Mouse (Mus musculus) left cerebral cortex, postnatal 10 days (tissue): ENCODE results near the gene Trim14. TPM values are rescaled to one million over a fixed set of nuclear protein-coding genes. Genes with fewer than 3 reads are reported as not detected.

ENCODE experiments used
- DNase-seq, 2 experiments: peaks; one replicate each; pipeline ENCODE4 v3.0.0; 2021 to 2022; ENCODE audit warnings: low spot score in 2 of 2, mixed read lengths in 1 of 2; ENCODE audit errors: extremely low spot score in 1 of 2
- intact Hi-C: fragments of 180-260 bp; cut with DNase I; formaldehyde crosslinking; loops from one replicate; pipeline ENCODE4 v1.15.1; 2025
- total RNA-seq, 2 experiments: library from RNA; stranded (reverse); gene quantifications; 2 replicates each; pipeline ENCODE4 v1.2.3; 2021

Trim14 gene
- total RNA-seq, 2 experiments from 2014 or later, result 1.2 to 1.4 TPM

DNA sequence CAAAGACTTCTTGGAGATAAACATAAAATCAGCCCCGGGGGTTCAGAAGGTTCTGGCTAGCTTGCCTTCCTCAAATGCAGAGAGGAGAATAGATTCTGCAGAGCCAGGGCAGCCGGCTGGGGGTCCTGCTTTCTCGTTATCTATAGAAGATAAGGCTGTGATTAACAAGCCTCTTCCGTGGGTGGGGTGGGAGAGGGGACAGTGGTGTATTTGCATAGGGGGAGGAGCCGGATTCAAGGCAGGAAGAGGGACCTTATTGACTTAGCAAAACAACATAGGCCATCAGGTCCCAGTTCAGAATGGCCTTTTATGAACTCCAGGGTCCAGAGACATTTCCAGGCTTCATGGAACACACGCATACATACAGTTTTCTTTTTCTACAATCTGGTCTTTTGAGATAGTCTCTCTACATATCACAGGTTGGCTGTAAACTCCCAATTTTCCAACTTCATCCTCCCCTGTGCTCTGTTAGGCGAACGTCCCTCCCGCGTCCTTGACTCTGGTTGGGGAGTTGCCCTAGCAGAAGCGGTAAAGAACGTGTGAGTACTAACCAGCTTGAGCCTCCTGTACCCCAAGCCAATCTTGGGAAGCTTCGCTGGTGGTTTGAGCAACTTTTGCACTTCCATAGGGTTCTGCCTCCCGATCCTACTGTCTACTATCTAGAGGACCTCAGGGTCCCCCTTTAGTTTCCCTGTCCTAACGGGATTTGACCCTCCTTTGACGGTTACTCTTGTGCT is 679 bp downstream of the Trim14 start:
- intact Hi-C loops, result loop anchor here (10.0 kb wide), 1 partner anchor 120 kb away; the partner anchor contains the start of gene Tbc1d2
- no peak for DNase-seq

DNA sequence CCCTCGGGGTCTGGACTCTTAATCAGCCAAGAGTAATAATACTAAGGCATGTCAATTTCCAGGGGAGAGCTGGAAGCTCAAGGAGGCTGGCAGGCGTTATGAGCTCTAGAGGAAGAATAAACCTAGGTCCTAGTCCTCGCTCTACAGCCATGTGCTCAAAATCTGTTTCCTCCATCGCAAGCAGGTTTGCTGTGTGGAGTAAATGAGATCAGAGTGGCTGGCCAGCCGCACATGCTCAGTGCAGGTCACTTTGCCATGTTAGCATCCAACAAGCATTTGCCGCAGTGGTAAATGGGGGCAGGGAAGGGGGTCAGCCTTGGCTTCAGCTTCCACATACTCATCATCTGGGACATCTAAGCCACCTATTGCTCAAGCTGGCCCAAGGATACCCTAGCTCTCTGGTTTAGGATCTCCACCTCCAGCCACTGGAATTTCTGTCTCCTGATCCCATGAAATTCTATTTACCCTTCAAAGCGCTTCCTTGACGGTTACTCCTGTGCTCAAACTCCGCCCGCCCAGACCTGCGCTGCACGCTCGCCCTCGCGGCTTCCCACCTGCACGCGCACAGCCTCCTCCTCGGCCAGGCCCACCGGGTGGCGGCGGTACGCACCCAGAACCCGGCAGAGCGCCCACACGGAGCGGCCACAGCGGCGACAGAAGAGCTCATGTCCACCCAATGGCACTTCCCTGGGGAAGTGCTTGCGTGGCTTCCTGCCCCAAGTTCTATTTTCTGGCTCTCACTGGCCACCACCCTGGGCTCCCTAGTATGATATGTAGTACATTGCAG is 1.8 kb downstream of the Trim14 start:
- no peak for DNase-seq
- intact Hi-C loops, result loop anchor here (10.0 kb wide), 1 partner anchor 121 kb away; the partner anchor contains the start of gene Tbc1d2

DNA sequence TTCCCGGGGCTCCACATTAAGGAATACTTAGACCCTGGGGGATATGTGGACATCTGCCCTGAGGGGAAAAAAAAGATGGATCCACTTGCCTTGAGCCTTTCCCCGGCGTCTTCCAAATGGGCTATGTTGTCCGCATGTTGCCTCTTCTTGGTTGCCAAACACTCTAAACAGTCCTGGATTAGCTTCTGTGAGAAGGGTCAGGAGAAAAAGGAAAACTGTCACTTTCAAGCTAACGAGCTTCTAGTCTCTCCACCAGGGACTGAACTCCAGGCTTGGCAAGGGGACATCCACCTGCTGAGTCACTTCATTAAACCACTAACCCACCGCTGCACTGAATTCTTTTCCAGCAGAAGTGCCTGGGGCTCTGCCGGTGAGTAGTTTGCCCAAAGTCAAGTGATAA is 3.0 kb downstream of the Trim14 start:
- intact Hi-C loops, result loop anchor here (10.0 kb wide), 1 partner anchor 122 kb away; the partner anchor contains the start of gene Tbc1d2
- DNase-seq, result no peak

DNA sequence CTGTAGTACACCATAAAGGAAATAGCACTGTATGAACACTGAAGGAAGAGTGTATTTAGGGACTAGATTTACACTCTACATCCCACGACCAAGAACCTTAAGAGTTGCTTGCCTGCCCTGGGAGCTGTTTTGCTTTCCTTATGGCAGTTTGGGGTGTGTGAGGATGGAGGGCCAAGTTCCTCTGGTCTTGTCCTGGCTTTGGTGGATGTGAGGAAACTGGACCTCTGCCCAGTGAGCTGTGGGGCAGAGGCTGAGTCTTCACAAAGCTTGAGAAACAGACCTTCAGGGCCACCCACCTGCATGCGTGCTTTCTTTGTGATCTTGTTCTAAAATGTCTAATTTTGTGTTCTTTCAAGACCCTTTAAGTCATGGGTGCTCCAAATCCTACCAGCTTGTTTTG is 3.4 kb downstream of the Trim14 start:
- intact Hi-C loops, result loop anchor here (10.0 kb wide), 1 partner anchor 122 kb away; the partner anchor contains the start of gene Tbc1d2
- DNase-seq, result no peak

DNA sequence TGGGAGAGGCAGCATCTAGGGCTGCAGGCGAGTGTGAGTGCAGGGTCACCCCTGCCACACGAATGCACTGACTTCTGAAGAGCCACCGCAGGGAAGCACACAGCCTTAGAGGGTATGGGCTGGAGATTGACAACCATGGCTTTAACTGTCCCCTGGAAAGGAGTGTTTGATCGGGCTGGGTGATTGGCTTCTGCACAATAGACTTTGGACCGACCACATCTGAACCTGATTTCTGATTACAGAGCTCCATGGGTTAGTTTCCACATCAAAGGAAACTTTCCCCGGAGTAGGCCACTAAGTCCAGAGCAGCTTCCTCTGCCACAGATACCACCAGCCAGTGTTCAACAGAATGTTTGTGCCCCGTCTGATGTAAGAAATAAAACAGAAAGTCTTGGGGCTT is 6.2 kb downstream of the Trim14 start:
- no peak for DNase-seq
- intact Hi-C loops, result loop anchor here (10.0 kb wide), 1 partner anchor 125 kb away; the partner anchor contains the start of gene Tbc1d2

DNA sequence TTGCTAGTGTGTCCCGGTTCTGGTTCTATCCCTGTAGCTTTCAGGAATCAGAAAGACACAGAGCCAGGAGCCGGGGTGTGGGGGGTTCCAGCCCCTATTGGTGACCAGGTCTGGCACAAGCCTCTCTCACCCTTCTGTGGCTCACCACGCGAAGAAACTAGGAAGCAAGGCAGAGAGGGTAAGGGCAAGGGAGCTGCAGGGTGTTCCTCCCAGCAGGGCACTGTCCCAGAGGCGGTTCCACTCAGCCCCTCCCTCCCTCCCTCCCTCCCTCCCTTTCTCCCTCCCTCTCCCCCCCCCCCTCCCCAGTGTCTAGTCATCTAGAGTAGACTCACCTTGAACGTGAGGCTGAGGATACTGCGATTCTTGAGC is 8.4 kb downstream of the Trim14 start:
- no peak for DNase-seq
- intact Hi-C loops, result no loop called here

DNA sequence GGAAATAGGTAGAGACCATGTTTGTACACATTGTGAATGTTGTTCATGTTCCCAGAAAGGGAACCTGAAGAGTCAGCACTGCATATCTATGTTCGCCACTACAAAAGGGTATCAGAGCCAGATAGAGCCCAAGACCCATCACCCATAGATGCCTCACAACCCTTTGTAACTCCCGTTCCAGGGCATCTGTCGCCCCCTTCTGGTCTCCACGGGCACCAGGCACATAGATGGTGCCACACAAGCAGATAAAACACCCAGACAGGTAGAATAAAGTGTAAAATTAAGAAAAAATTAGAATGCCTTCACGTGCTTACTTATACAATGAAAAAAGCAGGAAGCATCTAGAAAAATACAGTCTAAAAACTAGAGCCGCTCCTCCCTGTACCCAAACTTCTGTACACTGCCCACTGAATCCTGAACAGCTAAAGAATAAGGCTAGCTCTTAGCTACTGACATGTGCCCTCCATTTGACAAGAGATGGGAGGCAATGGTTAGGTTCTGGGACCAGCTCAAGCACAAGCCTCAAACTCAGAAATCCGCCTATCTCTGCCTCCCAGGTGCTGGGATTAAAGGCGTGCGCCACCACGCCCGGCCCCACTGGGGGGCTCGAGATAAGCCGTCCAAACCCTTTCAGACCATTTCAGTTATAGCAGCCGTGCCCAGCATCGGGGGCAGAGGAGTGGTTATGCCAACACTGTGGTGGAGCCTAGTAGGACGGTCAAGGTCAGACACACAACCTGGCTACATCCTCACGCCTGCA is 9.0 kb downstream of the Trim14 start:
- intact Hi-C loops, result no loop called here
- DNase-seq, result no peak

DNA sequence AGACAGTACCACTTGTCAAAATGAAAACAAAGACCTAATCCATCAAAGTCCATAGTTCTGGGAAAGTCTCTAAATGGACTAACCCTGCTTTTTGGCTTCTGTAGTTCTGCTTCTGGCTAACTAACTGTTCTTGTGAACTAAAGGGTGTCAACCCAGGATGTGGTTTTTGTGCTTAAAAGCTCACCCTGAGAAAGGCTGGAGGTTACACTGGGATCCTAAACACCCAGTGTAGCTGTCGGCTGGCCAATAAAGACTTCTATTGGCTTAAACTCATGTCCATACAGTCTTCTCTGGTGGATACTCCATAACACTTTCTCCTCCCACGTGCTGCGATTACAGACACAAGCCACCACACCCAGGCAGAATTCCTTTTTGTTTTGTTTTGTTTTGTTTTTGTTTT is 9.7 kb downstream of the Trim14 start:
- no peak for DNase-seq
- intact Hi-C loops, result no loop called here

DNA sequence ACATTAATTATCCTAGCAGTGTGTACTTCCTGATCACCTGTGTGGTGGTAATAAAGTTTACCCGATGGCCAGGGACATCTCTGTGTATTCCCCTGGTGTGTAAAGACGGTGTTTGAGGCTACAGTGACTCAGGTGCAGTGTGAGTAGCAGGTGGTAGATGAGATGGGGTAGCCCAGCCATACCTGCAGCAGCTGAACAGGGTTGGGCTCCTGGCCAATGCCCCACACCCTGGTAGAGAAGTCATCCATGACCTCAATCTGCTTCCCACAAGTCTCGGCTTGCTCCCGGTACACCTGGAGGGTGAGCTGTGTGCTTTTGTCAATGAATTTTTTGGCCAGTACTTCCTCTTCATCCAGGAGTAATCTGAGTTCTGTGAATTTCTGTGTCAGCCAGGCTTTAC is 12.6 kb downstream of the Trim14 start:
- intact Hi-C loops, result no loop called here
- no peak for DNase-seq

DNA sequence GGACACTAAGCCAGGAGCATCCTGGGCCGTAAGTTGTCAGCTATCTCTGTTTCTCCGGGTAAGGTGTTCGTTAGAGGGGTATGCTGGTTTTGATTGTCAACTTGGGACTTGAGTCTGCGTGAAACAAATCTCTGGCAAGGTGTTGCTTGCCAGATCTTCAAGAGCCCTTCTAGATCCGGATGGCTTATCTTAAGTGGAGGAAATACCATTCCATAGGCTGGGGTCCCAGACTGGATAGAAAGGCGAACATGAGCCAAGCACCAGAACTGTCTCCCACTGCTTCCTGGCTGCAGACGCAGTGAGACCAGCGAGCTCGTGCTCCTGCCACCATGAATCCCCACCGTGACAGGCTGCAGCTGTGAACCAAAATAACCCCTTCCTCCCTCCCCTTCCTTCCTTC is 14.5 kb downstream of the Trim14 start:
- no peak for DNase-seq
- intact Hi-C loops, result no loop called here

DNA sequence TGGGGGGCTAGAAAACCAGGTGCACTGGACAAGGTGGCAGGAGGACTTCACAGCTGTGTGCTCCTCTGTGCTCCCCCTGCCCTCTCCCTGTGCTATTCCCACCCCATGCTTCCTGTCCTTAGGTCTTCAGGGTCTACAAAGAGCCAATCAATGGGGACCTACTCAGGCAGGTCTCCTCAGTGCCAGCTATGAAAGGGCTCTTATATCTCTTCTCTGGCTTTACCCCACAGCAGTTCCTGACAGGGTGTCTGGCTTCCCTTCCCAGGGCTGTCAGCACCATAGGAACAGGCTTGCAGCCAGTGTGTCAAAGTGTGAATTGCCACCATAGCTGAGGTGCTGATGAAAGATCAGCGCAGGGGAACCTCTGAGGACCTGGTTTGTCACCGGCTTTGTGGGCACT is 15.4 kb downstream of the Trim14 start:
- DNase-seq, result no peak
- intact Hi-C loops, result no loop called here

DNA sequence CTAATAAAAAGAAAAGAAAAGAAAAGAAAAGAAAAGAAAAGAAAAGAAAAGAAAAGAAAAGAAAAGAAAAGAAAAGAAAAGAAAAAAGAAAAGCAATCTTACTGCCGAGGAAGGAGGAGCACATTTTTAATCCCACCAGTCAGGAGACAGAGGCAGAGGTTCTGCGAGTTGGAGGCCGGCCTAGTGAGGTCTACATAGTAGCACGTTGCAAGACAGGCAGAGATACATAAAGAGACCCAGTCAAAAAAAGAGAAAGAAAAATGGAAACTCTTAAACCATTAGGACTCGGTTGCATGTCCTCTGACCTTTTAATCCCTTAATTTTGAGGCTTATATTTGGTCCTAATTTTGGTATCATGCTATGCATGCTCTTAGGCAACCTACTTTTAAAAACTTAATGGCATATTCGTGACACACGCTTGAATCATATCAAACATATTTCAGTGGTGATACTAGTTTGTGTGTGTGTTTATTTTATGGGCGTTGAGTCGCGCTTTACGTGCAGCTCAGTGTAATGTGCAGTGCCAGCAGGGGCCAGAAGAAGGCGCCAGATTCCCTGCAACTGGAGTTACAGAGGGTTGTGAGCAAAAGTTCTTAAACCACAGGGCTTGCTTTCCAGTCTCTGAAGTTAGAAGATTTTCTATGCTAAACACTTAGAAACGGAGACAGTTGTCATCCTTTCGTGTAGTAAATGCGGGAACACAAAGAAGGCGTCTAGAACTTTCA is 28.0 kb downstream of the Trim14 start:
- peak; percentile 54 to 86 for DNase-seq
- intact Hi-C loops, result loop anchor here (5.0 kb wide), 1 partner anchor 94 kb away; the partner anchor contains the start of gene Coro2a

DNA sequence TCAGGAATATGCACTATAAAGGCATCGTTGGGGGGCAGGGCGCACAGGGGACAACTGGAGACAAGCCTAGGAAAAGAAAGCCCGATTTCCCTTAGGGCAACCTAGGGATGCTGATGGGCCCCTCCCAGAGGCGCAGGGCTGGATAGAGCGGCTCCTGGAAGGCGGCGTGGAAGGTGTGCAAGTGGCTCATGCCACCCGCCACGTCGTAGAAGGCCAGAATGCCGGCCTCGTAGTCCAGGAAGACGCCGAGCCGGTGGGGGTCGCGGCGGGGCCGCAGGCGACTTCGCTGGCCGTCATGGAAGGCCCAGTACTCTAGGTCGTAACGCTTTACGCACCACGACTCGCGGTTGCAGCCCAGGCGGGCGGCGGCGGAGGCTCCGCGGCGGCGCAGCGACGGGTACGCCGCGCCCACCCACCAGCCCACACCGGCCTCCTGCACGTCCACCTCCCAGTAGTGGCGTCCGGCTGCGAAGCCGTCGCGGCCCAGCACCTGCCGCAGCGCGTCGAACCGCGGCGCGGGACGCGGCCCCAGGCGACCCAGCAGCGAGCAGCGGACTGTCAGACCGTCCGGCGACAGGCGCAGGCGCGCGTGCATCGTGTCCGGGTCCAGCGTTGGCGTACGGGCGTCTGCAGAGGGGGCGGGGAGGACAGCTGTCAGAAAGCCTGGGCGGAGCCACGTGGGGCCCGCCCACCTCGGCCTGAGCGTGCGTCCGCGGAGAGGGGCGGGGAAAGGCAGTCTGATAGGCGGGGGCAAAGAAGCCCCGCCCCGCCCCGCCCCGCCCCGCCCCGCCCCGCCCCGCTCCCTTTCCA is 28.9 kb downstream of the Trim14 start:
- peak; percentile 91 to 98 for DNase-seq
- intact Hi-C loops, result loop anchor here (5.0 kb wide), 1 partner anchor 95 kb away; the partner anchor contains the start of gene Coro2a

DNA sequence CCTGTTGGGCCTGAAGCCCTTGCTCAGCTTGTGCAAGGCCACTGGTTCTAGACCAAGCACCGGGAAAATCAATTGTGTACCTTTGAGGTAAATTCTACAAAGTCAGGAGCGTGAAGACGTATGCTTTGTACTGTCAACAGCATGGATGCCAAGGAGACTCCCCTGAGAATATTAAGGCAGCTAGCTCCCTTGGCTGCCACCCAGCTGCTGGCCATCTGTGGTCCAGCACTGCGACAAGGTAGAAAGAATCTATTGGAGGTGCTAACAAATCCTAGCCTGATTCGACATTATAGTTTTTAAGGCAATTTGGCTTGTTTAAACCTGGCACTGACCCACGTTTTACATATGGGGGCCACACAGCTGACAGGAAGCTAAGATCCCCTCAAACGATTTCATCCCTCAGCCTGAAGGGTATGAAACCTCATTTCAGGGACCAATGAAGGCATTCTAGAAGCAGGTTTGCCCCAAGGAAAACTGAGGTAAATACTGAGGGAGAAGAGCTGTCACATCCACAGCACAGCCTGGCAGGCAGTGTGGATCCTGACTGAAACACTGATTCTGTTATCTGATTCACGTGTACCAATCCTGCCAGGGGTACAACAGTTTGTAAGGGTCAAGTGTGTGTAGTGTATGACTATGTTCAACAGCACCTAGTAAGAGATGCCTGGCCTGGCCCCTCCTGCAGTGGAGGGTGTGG is 30.4 kb downstream of the Trim14 start:
- intact Hi-C loops, result loop anchor here (5.0 kb wide), 1 partner anchor 97 kb away; the partner anchor contains the start of gene Coro2a
- DNase-seq, result no peak

DNA sequence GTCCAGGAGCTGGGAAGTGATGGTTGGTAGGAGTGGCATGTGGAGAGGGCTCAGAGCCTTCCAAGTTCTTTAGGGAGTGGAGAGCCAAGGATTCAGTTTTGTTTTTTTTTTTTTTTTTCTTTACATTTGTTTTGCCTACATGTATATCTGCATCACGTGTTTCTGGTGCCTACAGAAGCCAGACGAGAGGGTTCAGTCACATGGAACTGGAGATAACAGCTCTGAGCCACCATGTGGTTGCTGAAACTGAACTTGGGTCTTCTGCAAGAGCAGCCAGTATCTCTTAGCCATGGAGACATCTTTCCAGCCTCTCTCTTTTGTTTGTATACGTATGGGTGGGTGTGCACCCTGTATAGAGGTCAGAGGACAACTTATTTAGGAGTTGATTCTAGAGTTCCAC is 32.1 kb downstream of the Trim14 start:
- intact Hi-C loops, result no loop called here
- DNase-seq, result no peak

DNA sequence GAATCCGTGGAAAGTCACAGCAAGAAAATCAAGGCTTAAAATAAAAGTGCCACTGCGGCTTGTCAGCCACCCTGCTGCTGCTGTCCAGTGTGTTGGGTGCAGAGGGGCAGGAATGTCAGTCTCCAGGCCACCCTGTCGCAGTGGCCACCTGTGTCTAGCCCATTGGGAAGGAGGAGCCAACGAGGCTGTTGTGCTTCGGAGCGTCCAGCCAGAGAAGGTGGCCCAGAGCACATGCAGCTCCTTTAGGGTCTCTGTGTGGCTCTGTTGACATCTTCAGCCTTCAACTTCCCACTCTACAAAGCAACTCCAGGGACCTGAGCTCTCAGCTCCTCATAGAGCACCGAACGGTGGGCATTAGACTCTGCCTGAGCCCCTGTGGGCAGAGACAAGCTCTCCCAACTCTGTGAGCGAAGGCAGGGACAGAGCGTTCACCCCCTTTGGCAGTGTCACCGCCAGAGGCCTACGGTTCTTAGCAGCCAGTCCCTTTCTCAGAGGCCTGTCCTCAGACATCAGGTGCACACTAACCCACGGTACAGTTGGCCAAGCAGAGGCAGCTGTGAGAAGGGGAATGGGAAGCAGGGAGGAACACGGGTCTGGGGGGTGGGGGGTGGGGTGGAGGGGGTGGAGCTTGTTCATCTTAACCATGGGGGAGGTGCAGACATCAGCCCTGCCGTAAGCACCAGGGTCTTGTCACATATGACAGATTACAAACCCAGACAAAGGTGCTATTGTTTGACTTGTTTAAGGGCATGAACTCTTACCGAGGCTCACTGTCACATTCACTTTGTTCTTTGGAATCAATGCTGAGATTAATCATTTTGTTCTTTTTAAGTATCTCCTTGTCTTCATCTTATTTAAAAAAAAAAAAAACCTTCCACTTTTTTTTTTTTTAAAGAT is 33.1 kb downstream of the Trim14 start:
- no peak for DNase-seq
- intact Hi-C loops, result no loop called here
